8 mouse cellular contexts compared by ENCODE assay signal in the genomic region with DNA sequence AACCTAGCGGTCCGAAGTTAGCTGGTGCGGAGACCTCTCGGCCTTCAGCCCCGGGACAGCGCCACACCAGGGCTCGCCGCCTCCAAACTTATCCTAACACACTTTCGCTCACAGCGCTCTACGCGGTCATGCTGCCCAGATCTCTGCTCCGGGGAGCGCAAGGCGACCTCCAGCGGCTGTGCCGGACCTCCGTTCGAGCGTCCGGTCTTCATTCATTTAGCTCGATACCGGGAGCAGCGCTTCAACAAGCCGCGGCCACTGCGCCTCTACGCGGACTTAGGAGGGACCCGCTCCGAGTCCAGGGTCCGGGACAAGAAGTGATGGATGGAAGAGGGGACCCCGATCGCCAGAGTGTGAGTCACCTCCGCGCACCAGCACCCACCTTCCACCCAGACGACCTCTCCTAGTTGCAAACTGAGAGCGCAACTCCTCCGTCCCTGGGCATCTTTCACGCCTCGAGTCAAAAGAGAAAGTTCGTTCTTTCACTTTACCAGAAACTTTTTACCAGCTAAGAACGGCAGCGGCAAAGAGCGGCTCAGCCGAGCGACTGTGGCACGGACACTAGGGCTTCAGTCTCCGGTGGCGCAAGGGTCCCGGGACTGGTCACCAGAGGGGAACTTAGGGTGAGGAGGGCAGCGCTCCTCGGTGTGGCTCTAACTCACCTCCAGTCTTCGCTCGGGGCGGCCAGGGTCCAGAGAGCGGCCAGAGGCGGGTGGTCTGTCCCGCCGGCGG. TPM values are rescaled to one million over a fixed set of nuclear protein-coding genes. Genes with fewer than 3 reads are reported as not detected.
DNase-seq lines count a peak whose midpoint lies in the region; ATAC-seq and TF ChIP-seq lines count a peak whose summit lies in the region.

No protein-coding gene starts in this region.

- whole genome bisulfite sequencing in intestine, embryonic 16.5 days, result under 1% methylated on average over 61 of the region's 61 CpGs
- whole genome bisulfite sequencing in liver, embryonic 14.5 days (ENCODE audit: insufficient replicate concordance), result under 1% methylated on average over 59 of the region's 61 CpGs

- no peak for TF ChIP-seq EP300 in liver, embryonic 14.5 days (IDR thresholded peaks at IDR 0.05; ENCODE audit: low read depth)

- no peaks in the 10 kb centered on the region for H3K4me1 ChIP-seq in cortical plate, adult 2 months (ENCODE audit: control insufficient read depth, insufficient read depth, low read length)
- peaks cover 66% of the 10 kb centered on the region for H3K4me1 ChIP-seq in intestine, embryonic 16.5 days (ENCODE audit: control insufficient read depth, insufficient read depth, low read length)
- peaks cover 2% of the 10 kb centered on the region in 2 experiments; a peak in 1 of 4 replicates for H3K4me1 ChIP-seq in liver, embryonic 14.5 days (replicated peaks; ENCODE audit: control insufficient read depth in 2 of 2, insufficient read depth in 2 of 2, low read length in 1 of 2)

- TF ChIP-seq CTCF in cortical plate, adult 2 months (IDR thresholded peaks at IDR 0.05; ENCODE audit: extremely low read depth, insufficient read depth, low read length), result no peak
- peak; percentile 55 for TF ChIP-seq CTCF in liver, embryonic 14.5 days (IDR thresholded peaks at IDR 0.05; ENCODE audit: low read depth)

- H3K9me3 ChIP-seq in intestine, embryonic 16.5 days (ENCODE audit: control insufficient read depth, low read length), result no peaks in the 10 kb centered on the region
- no peaks in the 10 kb centered on the region for H3K9me3 ChIP-seq in liver, embryonic 14.5 days (ENCODE audit: control insufficient read depth, low read length)

- peak; percentile 14 for ATAC-seq in intestine, embryonic 16.5 days
- ATAC-seq in liver, embryonic 14.5 days (ENCODE audit: insufficient read depth), result peak; percentile 34

- no peaks in the 10 kb centered on the region for H3K36me3 ChIP-seq in intestine, embryonic 16.5 days (ENCODE audit: control insufficient read depth, insufficient read depth, low read length)
- H3K36me3 ChIP-seq in liver, embryonic 14.5 days (replicated peaks; ENCODE audit: control insufficient read depth, insufficient read depth, low read depth), result no peaks in the 10 kb centered on the region

- H3K27me3 ChIP-seq in intestine, embryonic 16.5 days (replicated peaks; ENCODE audit: control insufficient read depth, insufficient read depth, low read length), result peaks cover 26% of the 10 kb centered on the region
- peaks cover 87% of the 10 kb centered on the region for H3K27me3 ChIP-seq in liver, embryonic 14.5 days (ENCODE audit: control insufficient read depth, insufficient read depth, low read length)

- peak; percentile 16 to 36 for DNase-seq in layer of hippocampus, postnatal 10 days (ENCODE audit: low spot score in 2 of 2)
- no peak for DNase-seq in layer of hippocampus, adult 18-20 months (ENCODE audit: low spot score in 2 of 2)
- peak; percentile 97 for DNase-seq in heart, adult 11 months
- no peak for DNase-seq in liver, embryonic 14.5 days (ENCODE audit: low read depth in 3 of 3, low spot score in 3 of 3)
- DNase-seq in naive thymus-derived CD4-positive, alpha-beta T cell, adult 2 months (ENCODE audit: low read depth), result peak; percentile 45
- peak; percentile 56 to 66 for DNase-seq in urinary bladder, adult 18-20 months (ENCODE audit: low spot score in 2 of 2)

- H3K27ac ChIP-seq in cortical plate, adult 2 months (ENCODE audit: insufficient read depth, low read length), result 0 out of 2 replicates have a peak overlapping the region, but pooled peaks have one; percentile 67
- H3K27ac ChIP-seq in intestine, embryonic 16.5 days (ENCODE audit: low read length), result peak overlapping the region; percentile 53
- no peak overlapping the region for H3K27ac ChIP-seq in liver, embryonic 14.5 days

- peak overlapping the region; percentile 81 for H3K4me2 ChIP-seq in intestine, embryonic 16.5 days (ENCODE audit: low read depth, low read length)
- H3K4me2 ChIP-seq in liver, embryonic 14.5 days (ENCODE audit: low read depth), result peak overlapping the region; percentile 73

- H3K9ac ChIP-seq in intestine, embryonic 16.5 days (ENCODE audit: low read depth, low read length), result peak overlapping the region; percentile 69
- H3K9ac ChIP-seq in liver, embryonic 14.5 days (replicated peaks), result peak overlapping the region; percentile 31; the same call in 1 of the 2 replicates

- H3K4me3 ChIP-seq in cortical plate, adult 2 months (ENCODE audit: insufficient read depth, low read length), result peak overlapping the region; percentile 42
- peak overlapping the region; percentile 57 for H3K4me3 ChIP-seq in intestine, embryonic 16.5 days (ENCODE audit: low read length)
- H3K4me3 ChIP-seq in liver, embryonic 14.5 days (ENCODE audit: insufficient read depth in 1 of 2, low read depth in 2 of 2, low read length in 2 of 2), result peak overlapping the region; percentile 50 to 52

- TF ChIP-seq POLR2A in cortical plate, adult 2 months (IDR thresholded peaks at IDR 0.05; ENCODE audit: extremely low read depth, insufficient read depth, low read length), result no peak

RNA-seq across cellular contexts. Expression of a gene that starts 18.0 kb away (rescaled TPM):
- not detected for total RNA-seq in layer of hippocampus, postnatal 10 days (2021)
- not detected for total RNA-seq in layer of hippocampus, adult 18-20 months (2021)
- not detected in 2 replicates for polyA plus RNA-seq in cortical plate, adult 2 months (2012; rRNA removed)
- not detected in 2 replicates for polyA plus RNA-seq in intestine, embryonic 16.5 days (2015; fragmentation: Nextera tagmentation; extraction: Ambion mirVana)
- polyA plus RNA-seq in liver, embryonic 14.5 days (2012; rRNA removed), result not detected in 2 replicates
- not detected in 2 replicates for polyA plus RNA-seq in liver, embryonic 14.5 days (2014; fragmentation: Nextera tagmentation; extraction: Ambion mirVana)

RNA-seq across cellular contexts. Expression of a gene that starts 35.2 kb away (rescaled TPM):
- under 1 TPM; 0.27 to 0.73 TPM for total RNA-seq in layer of hippocampus, postnatal 10 days (2021)
- 1 to 10 TPM; 1.6 to 1.7 TPM for total RNA-seq in layer of hippocampus, adult 18-20 months (2021)
- polyA plus RNA-seq in cortical plate, adult 2 months (2012; rRNA removed), result 0.72 and 0.73 TPM in 2 replicates
- polyA plus RNA-seq in intestine, embryonic 16.5 days (2015; fragmentation: Nextera tagmentation; extraction: Ambion mirVana), result 4.1 and 5.6 TPM in 2 replicates
- 0.53 and 0.76 TPM in 2 replicates for polyA plus RNA-seq in liver, embryonic 14.5 days (2012; rRNA removed)
- 0.94 and 1.3 TPM in 2 replicates for polyA plus RNA-seq in liver, embryonic 14.5 days (2014; fragmentation: Nextera tagmentation; extraction: Ambion mirVana)

Comparison
In these comparisons a context has a peak if more than half of its experiments do, and no peak if none do; other contexts are left out.
1. DNase-seq: peak in layer of hippocampus, postnatal 10 days (2 of 2), heart, adult 11 months (single experiment), naive thymus-derived CD4-positive, alpha-beta T cell, adult 2 months (single experiment) and urinary bladder, adult 18-20 months (2 of 2); none in layer of hippocampus, adult 18-20 months (0 of 2) and liver, embryonic 14.5 days (0 of 3).
2. Peak in every context shown above with its lines, with median percentiles within 50 percentile points of each other: H3K4me3 ChIP-seq.